Mouse (Mus musculus) intestine, postnatal 0 days (tissue): ENCODE measurements around the gene Tesk2. TPM values are rescaled to one million over a fixed set of nuclear protein-coding genes. Genes with fewer than 3 reads are reported as not detected.

Experiments used
- ATAC-seq: fragments of 200-750 bp; cut with Nextera tagmentation; 2 replicates; pipeline ENCODE4 v1.8.0; 2017; ENCODE audit warnings: mild to moderate bottlenecking, moderate TSS enrichment, moderate library complexity
- H3K27ac ChIP-seq: fragments of 300-500 bp; sonication (generic); 2 replicates; pipeline ENCODE4 v1.5.1; 2014; ENCODE audit warnings: mild to moderate bottlenecking, low read depth, low read length, moderate library complexity
- H3K27me3 ChIP-seq: fragments of 300-500 bp; sonication (generic); replicated peaks from 2 replicates; pipeline ENCODE4 v1.6.1; 2014; ENCODE audit warnings: low read length, mixed read lengths; ENCODE audit not compliant: control insufficient read depth, insufficient read depth
- H3K36me3 ChIP-seq: fragments of 300-500 bp; sonication (generic); 2 replicates; pipeline ENCODE4 v1.6.1; 2014; ENCODE audit warnings: mild to moderate bottlenecking, moderate library complexity; ENCODE audit not compliant: control insufficient read depth, insufficient read depth
- H3K4me1 ChIP-seq: fragments of 300-500 bp; sonication (generic); replicated peaks from 2 replicates; pipeline ENCODE4 v1.6.1; 2014; ENCODE audit warnings: antibody characterized with exemption, low read length, mixed read lengths; ENCODE audit not compliant: control insufficient read depth, insufficient read depth
- H3K4me2 ChIP-seq: fragments of 300-500 bp; sonication (generic); replicated peaks from 2 replicates; pipeline ENCODE4 v1.6.1; 2014; ENCODE audit warnings: low read depth, mild to moderate bottlenecking, moderate library complexity
- H3K4me3 ChIP-seq: fragments of 300-500 bp; sonication (generic); 2 replicates; pipeline ENCODE4 v1.5.1; 2014; ENCODE audit warnings: low read depth, low read length
- H3K9ac ChIP-seq: fragments of 300-500 bp; sonication (generic); 2 replicates; pipeline ENCODE4 v1.6.1; 2014; ENCODE audit warnings: mild to moderate bottlenecking, low read depth, low read length
- H3K9me3 ChIP-seq: fragments of 300-500 bp; sonication (generic); 2 replicates; pipeline ENCODE4 v1.6.1; 2016; ENCODE audit warnings: mixed run types; ENCODE audit not compliant: control insufficient read depth
- CTCF ChIP-seq: sonication (generic); IDR thresholded peaks from 2 replicates; pipeline ENCODE4 v1.5.1; 2016; ENCODE audit warnings: low read depth, mild to moderate bottlenecking, control low read depth, antibody characterized with exemption, moderate library complexity
- WGBS: fragments of 180-500 bp; shearing (Covaris S2); extraction: QIAGEN DNeasy Blood & Tissue Kit; methylation state at CpG from one replicate; pipeline ENCODE4 v1.1.7; 2014; 5-methylcytosine and 5-hydroxymethylcytosine counted together
- polyA plus RNA-seq: library from polyadenylated mRNA; unstranded; fragments of >200 nt; fragmentation: Nextera tagmentation; extraction: Ambion mirVana; gene quantifications from 2 replicates; pipeline ENCODE4 v1.2.1, GENCODE M21; 2015

The Tesk2 gene
- polyA plus RNA-seq, 1 experiment from 2014 or later, result 6.6 TPM

DNA sequence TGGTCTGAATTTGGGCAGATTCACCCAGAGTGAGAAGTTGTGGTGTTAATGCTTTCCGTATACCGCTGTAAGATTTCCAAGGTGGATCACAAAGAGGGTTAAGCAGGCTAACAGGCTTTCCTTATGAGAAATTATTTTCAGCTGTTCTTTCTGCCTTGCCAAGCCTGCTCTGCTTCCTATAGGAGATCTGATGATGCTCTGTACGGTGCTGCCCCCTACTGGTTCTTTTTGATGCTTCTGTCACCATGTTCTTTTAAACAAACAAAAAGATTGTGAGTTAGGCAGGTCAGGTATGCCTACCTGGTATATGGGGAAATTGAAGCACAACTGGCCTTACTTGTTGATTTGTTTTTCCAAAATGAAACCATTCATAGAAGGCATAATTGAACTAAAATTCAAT lies 68.2 kb downstream of the Tesk2 start:
- ATAC-seq, result peak; percentile 51; the same call in 1 of the 2 replicates
- Histone ChIP-seq H3K4me2 (no peak overlapping the region), H3K4me3 (no peak overlapping the region), H3K9me3 (no peaks in the 10 kb centered on the region), H3K36me3 (no peaks in the 10 kb centered on the region; the same call in 1 of the 2 replicates), H3K27me3 (no peaks in the 10 kb centered on the region), H3K9ac (no peak overlapping the region), H3K27ac (no peak overlapping the region), H3K4me1 (no peaks in the 10 kb centered on the region)
- whole genome bisulfite sequencing, result 7% methylated on average over 3 of the region's 3 CpGs
- peak; percentile 93 for TF ChIP-seq CTCF

DNA sequence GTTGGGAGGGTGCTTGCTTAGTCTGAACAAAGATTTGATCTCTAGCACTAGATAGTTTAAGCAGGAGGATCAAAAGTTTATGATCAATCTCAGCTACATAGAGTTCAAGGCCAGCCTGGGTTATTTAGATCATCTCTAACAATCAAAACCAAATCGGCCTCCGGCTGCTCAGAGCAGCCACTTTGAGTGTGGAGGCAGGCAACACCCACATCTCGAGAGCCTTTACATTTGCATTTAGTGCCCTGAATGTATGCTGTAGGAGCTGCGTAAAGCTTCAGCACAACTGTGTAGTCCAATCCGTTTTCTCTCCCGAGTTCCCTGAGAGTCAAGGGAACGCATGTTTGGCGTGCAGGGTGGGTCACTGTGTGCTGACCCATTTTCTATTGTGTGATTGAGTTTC lies 71.7 kb downstream of the Tesk2 start:
- Histone ChIP-seq H3K4me2 (no peak overlapping the region), H3K4me3 (no peak overlapping the region), H3K4me1 (0 out of 2 replicates have a peak, but pooled peaks cover 2% of the 10 kb centered on the region), H3K9me3 (no peaks in the 10 kb centered on the region), H3K27me3 (no peaks in the 10 kb centered on the region), H3K9ac (no peak overlapping the region), H3K36me3 (no peaks in the 10 kb centered on the region; the same call in 1 of the 2 replicates), H3K27ac (no peak overlapping the region)
- WGBS, result 80% methylated on average over 8 of the region's 8 CpGs
- TF ChIP-seq CTCF, result no peak
- no peak for ATAC-seq

DNA sequence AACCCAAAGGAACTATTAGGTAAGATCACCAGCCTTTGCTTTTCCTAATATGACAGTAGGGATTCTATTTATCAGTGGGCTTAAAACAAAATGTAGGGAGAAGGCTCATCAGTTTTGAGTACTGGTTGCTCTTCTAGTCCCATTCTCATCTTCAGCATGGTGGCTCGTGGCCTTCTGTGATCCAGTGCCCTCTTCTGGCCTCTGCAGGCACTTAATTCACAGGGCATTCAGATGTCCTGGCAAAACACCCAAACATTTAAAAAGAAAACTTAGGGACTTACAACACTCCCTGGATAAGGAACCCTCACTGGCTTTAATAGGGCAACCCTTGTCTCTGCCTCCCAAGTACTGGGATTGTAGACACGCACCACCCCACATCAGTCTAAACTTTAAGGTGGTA lies 73.5 kb downstream of the Tesk2 start:
- no peak overlapping the region for H3K4me3 ChIP-seq
- H3K9ac ChIP-seq, result no peak overlapping the region
- H3K4me2 ChIP-seq, result no peak overlapping the region
- no peaks in the 10 kb centered on the region for H3K9me3 ChIP-seq
- peak; percentile 49 for TF ChIP-seq CTCF
- no peaks in the 10 kb centered on the region; the same call in 1 of the 2 replicates for H3K36me3 ChIP-seq
- 78% methylated on average over 2 of the region's 2 CpGs for WGBS
- 0 out of 2 replicates have a peak, but pooled peaks cover 2% of the 10 kb centered on the region for H3K4me1 ChIP-seq
- H3K27ac ChIP-seq, result no peak overlapping the region
- ATAC-seq, result no peak
- no peaks in the 10 kb centered on the region for H3K27me3 ChIP-seq

- Histone ChIP-seq H3K36me3 (peaks cover 8% of the 10 kb centered on the region; the same call in 1 of the 2 replicates), H3K4me2 (no peak overlapping the region; the same call in 1 of the 2 replicates)
- peak; percentile 55 for ATAC-seq
Observed at GRCm38 (mm10) chr4:116796442-116797110, 75.8 kb downstream of the Tesk2 start.

DNA sequence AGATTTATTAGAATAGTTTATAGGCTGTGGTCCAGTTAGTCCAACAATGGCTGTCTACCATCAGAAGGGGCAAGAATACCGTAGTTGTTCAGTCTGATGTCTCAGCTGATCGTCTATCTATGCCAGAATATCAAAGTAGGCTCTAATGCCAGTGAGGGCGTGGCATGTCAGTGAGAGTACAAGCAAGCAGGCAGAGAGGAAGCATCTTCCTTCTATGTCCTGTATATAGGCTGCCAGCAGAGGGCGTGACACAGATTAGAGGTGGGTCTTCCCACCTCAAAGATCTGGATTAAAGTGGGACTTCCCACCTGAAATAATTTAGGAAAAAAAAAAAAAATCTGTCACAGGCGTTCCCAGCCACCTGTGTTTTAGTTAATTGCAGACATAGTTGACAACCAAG lies 79.2 kb downstream of the Tesk2 start:
- Histone ChIP-seq H3K27ac (no peak overlapping the region), H3K4me2 (no peak overlapping the region), H3K4me3 (no peak overlapping the region), H3K27me3 (no peaks in the 10 kb centered on the region), H3K9ac (no peak overlapping the region), H3K4me1 (0 out of 2 replicates have a peak, but pooled peaks cover 2% of the 10 kb centered on the region), H3K36me3 (peaks cover 39% of the 10 kb centered on the region), H3K9me3 (no peaks in the 10 kb centered on the region)
- no peak for ATAC-seq
- 36% methylated on average over 5 of the region's 5 CpGs for WGBS
- TF ChIP-seq CTCF, result peak; percentile 65

More at GRCm38 (mm10) chr4:116796442-116797110, 75.8 kb downstream of the Tesk2 start:
- H3K4me3 ChIP-seq, result no peak overlapping the region
- 0 out of 2 replicates have a peak, but pooled peaks cover 2% of the 10 kb centered on the region for H3K4me1 ChIP-seq
- H3K27me3 ChIP-seq, result no peaks in the 10 kb centered on the region
- TF ChIP-seq CTCF, result no peak
- no peaks in the 10 kb centered on the region for H3K9me3 ChIP-seq
- no peak overlapping the region for H3K9ac ChIP-seq
- H3K27ac ChIP-seq, result no peak overlapping the region
- 21% methylated on average over 1 of the region's 1 CpGs for WGBS

- H3K27me3 ChIP-seq, result no peaks in the 10 kb centered on the region
- H3K4me3 ChIP-seq, result peak within 1 kb of the TSS; percentile 71
- TF ChIP-seq CTCF, result peak; percentile 28; the same call in 1 of the 2 replicates
- under 1% methylated on average over 58 of the region's 58 CpGs for WGBS
- peak within 1 kb of the TSS; percentile 70 for H3K9ac ChIP-seq
- peak within 1 kb of the TSS; percentile 80 for H3K27ac ChIP-seq
- peak within 1 kb of the TSS; percentile 69 for H3K4me2 ChIP-seq
- peaks cover 29% of the 10 kb centered on the region for H3K36me3 ChIP-seq
- peak; percentile 98 for ATAC-seq
- H3K9me3 ChIP-seq, result no peaks in the 10 kb centered on the region
- H3K4me1 ChIP-seq, result 0 out of 2 replicates have a peak, but pooled peaks cover 6% of the 10 kb centered on the region
Observed at GRCm38 (mm10) chr4:116807197-116808129, 86.7 kb downstream of the Tesk2 start, which contains the start of the genes Toe1 and Mutyh. Gene Toe1, minus strand, starts transcription at chr4:116807640. Gene Mutyh, plus strand, starts transcription at chr4:116807723.
